Mouse (Mus musculus) cerebellum, adult 11-12 months (tissue): ENCODE measurements around the gene Cecr2.

Experiments
- DNase-seq: peaks from one replicate; pipeline ENCODE4 v3.0.0; 2022

Cecr2 gene

DNA sequence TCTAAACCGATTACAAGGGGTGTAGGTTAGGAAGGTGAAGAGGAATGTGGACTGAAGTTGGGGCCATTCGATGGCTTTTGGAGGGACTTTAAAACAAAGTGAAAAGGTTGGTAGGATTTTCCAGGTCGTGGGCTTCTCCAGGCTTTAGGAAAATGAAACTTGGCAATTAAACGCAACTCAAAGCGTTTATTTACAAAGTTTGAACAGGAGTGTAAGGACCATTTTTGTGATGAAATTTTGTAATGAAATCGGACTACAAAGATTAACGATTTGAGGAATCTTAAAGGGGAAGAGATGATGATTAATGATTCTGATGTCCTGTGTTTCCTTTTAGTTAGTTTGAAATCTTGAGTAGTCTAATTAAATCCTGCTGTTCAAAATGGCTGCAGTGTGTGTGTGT, 1.7 kb downstream of the Cecr2 start:
- DNase-seq, result no peak

DNA sequence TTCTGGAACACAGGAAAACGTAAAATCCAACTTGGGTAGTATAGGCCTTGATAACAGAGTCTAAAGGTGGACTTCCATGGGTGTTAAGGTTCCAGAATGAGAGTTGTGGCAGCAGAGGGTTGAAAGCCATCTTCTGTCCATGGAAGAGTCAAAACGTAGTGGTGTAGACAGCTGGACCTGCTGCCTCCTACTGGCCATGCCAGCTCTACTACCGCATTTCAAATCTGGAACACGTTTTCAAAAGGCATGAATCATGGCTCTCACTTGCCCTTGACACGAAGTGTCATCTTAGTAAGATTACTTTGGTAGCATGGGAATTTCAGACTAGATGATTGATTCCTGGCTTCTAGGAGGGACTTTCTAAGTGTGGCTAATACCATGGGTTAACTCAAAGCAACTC, 8.0 kb downstream of the Cecr2 start:
- no peak for DNase-seq

DNA sequence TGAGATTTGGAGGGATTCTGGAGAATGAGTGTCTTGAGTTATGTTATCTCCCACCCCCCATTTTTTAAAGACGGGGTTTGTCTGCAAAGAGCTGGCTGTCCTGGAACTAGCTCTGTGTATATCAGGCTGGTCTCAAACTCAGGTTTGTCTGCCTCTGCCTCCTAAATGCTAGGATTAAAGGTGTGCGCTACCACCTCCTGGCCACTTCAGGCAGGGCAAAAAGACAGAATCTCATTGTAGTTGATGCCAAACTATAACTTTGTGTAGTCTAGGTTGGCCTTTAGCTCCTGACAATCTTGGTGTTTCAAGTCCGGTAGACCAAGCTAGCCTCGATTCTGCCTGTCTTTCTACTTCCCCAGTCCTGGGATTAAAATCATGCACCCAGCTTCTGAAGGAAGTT, 8.7 kb downstream of the Cecr2 start:
- no peak for DNase-seq

DNA sequence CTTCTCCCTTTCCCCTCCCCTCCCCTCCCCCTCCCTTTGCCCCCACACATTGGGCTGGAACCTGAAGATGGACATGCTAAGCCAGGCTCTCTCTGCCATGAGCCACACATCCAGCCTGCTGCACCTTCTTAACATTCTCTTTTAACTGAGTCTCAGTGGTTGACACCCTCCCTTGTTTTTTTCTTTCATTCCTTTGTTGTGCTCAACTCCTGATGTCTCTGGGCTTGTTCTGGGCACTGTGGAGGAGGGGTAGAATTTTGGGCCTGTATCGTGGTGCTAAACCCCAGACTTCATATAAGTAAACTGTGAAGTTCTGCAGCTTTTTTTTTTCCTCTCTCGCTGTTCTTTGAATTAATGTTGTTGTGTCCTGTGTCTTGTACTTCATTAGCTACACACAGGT, 9.8 kb downstream of the Cecr2 start:
- DNase-seq, result no peak

DNA sequence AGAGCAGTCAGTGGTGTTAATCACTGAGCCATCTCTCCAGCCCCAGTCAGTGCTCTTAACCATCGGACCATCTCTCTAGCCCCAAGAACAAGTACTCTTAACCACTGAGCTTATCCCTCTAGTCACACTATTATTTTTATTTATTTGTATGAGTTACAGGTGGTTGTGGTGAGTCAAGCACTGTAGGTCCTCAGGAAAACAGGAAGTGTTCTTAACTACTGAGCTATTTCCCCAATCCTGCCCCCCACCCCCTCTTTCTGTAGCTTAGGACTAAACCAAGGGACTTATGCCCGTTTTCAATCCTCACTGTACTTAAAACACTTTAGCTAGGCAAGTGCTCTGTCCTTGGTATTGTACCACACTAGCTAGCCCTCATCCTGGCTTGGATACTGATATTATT, 17.2 kb downstream of the Cecr2 start:
- DNase-seq, result no peak

DNA sequence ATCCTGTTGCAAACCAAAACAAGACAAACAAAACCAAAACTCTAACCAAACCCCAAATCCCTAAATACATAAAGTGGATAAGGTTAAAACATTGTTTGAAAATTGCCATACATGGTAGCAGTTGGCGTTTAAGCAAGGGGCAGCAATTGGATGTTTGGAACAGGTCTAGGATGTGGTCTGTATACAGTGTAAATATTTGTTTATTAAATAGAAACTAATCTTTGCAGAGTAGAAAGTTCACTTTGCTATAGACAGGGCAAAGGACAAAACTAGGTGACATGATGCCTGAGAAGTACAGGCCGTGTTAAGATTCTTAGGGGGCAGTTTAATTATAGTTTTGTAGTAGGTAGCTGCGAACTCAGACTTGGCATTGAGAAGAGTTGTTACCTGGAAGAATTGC, 18.6 kb downstream of the Cecr2 start:
- DNase-seq, result no peak

DNA sequence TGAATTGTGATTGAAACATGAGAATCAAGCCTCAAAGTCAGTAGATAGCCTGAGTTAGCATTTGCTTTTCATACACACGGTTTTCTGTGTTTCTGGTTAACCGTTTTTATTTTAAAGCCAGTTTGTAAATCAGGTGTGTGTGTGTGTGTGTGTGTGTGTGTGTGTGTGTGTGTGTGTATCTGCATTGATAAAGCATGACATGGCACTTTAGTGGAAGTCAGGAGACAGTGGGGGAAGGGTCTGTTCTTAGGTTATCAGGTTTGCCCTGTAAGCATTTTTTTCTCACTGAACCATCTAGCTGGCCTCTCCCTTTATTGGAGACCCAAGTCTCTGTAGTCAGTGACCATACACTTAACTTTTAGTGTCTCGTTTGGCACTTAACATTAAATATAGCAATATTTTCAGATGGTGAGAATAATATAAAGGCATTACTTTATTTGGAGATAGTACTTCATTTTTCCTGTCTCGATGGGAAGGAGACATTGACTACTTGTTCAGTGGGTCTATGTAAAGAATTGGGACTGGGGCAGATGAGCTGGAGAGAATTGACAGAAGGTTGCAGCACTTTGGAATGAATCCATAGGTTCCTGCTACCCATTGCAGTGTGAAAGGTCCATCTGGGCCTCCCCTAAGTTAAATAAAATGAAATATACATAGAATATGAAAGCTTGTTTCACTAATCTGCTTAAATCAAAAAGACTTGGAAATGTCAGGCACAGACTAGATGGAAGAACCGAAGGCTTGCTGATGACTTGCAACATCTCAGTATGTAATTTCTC, 20.9 kb downstream of the Cecr2 start:
- DNase-seq, result peak; percentile 20

DNA sequence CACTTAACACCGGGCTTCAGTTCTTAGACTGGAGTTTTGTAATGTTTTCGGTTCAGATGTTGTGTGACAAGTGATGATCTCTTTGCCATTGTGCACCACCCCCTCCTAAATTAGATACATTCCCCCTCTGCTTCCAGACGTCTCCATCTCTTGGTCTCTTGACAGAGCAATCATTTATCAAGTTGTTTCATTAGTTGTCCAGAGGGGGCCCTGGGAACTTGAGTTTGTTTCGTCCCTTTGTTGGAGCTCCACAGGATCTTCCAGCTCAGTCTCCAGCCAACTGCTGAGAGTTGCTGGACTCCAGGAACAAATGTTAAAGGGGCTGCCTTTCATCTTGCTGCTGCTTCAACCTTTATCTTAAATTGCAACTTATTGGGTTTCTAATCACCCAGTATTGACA, 34.1 kb downstream of the Cecr2 start:
- DNase-seq, result no peak

DNA sequence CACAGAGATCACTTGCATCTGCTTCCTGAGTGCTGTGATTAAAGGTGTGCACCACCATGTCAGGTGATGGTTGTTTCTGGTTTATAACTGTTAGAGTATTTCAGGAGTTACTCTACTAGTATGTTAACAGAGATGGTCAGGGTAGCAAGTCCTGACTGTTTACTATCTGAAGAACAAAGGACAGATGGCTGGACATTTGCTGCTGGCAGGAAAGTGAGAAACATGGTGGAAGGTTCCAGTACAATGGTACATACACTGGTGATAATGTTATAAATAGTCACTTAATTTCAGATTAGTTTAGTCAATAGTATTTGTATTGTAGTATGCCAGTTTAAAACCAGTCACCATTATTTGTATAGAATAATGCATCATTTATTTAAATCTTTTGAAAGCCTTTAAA, 38.2 kb downstream of the Cecr2 start:
- DNase-seq, result peak; percentile 17

DNA sequence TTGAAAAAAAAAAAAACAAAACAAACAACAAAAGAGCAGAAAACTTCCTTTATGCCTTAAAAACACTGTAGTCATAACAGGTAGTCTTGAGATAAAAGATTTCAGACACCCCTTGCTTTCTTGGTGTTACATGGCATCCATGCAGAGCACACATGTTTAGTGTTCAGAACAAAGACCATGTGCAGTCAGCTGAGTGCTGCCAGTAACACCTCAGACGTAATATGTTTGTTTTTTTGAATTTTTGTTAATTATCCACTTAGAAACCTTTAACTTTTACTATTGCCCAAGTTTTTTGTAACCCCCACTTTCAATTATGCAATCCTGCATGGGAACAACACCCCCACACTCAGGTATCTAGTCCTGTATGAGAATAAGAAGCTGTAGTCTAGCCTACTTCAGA, 42.6 kb downstream of the Cecr2 start:
- no peak for DNase-seq

DNA sequence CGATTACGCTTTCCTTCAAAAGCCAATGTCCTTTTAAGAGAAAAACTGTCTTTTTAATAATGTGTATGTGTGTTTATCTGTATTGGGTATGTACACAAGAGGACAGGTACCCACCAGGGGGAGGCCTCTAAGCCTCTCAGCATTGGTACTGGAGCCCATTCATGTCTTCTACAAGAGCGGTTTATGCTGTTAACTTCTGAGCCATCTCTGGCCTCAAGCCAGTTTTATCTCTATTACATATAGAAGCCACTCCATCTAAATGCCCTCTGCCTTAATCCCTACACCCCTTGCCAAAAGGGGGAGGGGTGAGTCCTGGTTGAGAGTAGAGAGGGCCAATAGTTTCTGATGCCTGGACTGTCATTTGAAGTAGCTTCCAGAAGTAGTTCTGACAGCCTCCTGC, 48.6 kb downstream of the Cecr2 start:
- no peak for DNase-seq

DNA sequence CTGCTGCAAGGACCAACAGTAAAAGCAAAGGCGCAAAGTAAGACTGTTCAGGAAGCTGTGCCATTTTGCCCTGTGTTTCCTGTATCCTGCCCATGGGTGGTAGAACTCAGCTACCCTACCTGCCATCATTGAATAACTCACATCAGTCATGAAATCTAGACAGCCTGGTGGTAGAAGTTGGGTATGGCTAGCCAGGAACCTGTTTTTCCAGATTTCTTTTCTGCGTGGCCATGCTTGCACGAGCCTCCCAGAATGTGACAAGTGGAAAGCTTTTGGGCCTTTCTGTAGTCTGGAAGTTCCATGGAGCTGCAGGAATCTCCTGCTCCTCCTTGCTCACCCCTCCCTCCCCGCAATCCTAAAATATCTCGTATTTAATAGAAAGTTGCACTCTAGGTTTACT, 49.1 kb downstream of the Cecr2 start:
- no peak for DNase-seq

DNA sequence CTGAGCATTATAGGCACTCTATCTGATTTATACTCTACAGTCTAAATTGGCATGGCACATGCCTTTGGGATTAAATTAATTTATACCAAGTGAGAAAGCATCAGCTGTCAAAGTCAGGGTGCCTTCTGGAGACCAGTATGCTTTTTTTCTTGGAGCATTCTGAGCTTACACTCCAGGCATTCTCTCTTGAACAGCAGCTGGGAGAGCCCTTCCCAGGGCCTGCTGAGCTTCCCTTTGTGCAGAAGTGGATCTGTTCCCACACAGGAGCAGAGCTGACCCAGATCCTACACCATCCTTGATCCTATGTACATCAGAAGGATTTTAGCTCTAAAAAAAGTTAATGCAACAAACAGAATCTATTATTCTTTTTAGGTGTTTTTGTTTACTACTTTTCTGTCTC, 49.7 kb downstream of the Cecr2 start:
- peak; percentile 14 for DNase-seq

DNA sequence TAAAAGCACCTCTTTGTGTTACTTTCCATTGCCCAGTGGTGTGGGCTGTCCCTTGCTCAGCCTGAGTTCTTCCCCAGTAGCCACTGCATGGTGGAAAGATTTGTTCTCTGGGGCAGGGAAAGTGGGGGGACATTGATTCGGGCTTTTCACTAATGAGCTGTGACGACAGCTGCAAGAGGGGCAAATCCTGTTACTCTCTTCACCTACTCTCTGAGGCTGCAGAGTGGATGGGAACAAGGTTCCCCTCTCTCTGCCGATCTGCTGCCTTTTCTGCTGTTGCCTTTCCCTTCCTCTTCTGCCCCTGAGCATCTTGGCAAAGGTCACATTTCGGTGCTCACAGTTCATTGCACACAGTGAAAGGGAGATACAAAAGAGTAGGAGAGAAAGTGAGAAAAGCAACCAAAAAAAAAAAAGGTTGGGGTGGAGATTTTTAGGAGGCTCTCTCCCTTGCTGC, 50.4 kb downstream of the Cecr2 start:
- DNase-seq, result no peak

DNA sequence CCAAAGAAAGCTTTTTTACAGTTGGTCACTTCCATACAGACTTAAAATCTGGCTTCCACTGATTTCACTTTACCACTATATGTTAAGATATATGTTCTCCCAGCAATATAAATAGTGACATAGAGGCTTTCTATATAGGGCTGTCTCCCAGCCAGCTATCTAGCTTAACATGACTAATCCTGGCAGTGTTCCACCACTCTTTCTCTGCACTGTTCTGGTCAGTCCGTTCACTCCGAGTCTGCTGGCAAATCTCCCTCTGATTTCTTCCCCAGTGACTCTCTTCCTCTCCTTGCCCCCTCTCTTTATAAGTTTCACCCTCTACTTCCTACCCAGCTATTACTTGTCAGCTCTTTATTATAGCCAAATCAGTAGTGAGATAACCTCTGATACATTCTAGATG, 59.8 kb downstream of the Cecr2 start:
- no peak for DNase-seq

DNA sequence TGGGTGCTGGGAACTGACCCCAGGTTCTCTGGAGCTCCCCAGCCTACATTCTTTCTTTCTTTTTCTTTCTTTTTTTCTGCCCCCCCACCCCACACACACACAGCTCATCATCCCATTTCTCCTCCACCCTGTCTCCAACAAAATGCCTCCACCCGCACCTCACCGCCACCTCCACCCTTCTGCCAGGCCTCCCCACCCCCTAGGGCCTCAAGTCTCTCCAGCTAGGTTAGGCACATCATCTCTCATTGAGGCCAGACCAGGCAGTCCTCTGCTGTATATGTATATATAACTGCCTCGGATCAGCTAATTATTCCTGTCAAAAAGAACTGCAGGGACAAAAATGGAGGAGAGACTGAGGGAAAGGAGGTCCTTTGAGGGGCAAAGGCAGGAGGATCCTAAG, 69.8 kb downstream of the Cecr2 start:
- DNase-seq, result no peak

DNA sequence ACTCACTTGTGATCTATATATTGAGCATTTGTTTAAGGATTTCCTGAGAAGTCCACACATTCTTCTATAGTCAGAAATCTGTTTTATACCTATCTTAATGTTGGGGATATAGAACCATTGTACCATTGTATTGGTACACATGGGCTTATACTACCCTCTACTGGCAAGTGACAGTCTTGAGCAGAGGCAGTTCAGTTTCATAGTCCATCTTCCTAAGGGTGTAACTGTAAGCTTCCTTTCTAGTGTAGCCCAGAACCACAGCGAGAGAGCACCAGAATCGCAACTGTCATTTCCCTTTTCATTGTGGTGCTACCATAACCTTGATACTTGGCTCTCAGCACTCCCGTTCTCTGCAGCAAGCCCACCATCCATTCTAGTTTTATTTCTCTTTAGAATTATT, 70.4 kb downstream of the Cecr2 start:
- peak; percentile 17 for DNase-seq

DNA sequence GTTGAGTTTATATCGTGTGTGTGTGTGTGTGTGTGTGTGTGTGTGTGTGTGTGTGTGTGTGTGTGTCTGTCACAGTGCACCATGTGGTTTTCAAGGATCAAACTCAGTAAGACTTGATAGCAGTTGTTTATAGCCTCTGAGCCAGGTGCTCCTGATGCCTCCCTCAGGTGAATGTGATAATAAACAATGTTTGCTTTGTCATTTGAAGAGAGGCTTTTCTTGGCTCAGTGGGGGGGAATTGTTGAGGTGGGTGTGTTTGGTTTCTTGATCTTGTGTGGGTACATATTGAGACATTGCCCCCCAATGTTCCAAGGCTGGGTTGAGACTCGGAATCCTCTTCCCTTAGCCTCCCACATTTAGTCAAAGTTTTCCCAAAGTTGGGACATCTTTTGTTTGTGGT, 77.0 kb downstream of the Cecr2 start:
- no peak for DNase-seq

DNA sequence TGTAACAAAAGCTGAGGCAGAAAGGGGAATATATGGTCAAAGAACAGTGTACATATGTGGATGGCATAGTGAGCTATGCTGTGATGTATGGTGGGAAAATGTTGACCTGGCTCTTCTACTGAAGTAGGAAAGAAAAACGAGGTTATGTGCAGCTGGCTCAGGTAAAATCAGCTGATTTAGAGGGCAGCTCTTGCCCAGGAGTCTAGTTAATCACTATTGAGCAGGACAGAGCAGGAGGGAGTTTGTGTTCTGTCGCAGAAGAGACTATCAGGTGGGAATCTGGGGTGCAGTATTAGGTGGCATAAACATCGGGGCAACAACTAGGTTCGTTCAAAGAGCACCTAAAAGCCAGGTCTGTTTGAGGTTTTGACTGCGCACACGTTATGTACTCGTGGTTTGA, 78.1 kb downstream of the Cecr2 start:
- DNase-seq, result no peak

DNA sequence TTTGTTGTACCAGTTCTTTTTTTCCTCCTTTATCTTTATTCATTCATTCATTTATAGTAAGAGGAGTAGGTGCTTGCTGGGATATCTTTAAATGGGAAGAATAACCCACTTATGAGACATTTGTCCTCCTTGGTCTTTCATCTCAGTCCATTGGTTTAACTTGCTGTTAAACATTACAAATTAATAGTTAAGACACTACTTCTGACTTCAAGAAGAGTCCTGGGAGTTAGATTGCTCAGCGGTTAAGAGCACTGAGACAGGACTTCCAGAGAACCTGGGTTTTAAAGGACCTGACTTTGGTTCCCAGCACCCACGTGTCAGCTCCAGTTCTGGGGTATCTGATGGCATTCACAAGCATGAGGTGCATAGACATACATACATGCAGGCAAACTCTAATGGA, 80.2 kb downstream of the Cecr2 start:
- DNase-seq, result no peak

DNA sequence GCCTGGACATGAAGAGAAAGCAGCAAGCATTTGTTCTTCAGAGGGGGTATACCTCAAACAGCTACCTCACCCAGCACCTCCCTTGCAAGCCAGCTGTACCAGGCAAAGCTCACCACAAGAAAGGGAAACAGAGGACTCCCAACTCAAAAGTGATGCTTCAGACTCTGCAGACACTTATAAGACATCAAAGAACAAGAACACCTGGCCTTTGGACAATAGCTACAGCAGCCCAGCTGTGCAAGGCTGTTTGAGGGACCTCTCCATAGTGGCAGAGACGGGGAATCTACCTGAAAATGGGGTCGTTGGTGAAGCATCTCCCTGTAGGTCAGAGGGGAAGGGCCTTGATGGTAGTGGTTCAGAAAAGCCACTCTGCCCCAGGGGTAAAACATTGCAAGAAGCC, 95.0 kb downstream of the Cecr2 start:
- DNase-seq, result no peak

DNA sequence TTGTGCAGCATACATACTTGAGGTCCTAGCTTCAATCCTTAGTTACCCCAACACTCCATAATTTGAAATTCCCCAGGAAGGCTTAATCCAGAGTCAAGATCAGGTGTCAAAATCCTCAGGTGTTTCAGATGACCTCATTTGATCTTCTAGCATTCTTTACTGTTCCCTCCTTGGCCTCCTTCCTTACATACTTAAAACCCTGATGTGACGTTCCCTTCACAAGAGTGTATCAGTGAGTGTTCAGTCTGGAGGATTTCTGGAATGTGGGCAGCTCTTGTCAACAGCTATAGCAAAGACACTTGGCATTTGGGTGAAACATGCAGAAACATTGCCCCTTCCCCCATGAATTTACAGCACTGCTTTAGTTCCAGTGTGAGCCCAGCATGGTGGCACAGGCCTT, 103.8 kb downstream of the Cecr2 start:
- no peak for DNase-seq

DNA sequence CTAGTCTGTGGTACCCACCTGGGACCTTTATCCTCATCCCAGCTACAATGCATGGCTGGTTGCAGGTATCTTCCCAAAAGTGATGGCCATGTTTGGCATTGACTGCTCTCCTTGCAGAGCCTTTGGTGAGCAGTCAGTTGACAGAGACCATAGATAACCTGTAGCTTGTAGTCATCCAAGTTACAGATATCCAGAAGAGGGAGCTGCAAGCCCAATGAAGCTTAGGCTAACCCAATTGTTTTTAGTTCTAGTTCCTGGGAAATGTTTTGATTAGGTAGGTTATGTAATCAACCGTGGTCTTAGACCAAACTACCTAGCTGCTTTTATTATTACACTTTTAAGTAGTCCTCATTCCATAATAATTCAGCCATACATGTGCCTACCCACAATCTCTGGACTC, 105.2 kb downstream of the Cecr2 start:
- DNase-seq, result no peak

DNA sequence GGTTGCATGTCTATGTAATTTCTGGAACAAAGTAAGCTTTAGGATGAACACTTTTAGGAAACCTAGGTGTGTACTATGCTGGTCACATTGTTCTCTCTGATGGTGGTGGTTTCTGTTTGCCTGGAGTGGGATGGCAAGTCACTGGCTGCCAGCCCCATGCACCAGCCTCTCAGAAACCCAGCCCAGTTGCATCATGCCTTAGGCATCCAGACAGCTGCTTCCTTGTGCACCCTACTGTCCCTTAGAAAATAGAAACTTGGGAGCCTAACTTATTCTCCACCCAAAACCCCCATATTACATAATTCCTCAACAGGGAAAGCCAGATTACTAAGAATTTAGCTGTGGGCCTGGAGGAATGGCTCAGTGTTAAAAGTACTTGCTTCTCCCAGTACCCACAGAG, 105.9 kb downstream of the Cecr2 start:
- DNase-seq, result no peak

DNA sequence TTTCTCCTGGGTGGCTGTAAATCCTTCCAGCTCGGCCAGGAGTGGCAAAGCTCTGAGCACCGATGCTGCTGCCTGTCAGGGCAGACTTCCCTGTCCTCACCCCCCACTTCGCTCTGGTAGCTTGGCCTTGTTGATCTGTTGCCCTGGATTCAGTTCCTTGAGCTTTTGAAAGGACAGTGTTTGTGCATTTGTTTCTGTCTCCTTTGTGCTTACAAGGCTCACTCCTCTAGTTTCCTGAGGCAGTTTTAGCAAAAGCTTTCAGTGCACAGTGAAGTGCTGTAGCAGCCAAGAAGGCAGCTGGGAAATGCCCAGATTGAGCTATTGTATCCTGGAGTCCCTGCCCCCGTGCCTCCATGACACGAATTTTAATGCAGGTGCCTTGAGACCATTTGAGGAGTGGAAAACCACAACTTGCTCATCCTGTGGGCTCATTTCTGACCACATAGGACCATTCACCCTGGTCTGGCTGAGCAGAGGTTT, 107.0 kb downstream of the Cecr2 start, which contains the start of gene Slc25a18:
Gene Slc25a18, plus strand, starts transcription at position 430 of the 480 bp plus-strand sequence.
- DNase-seq, result peak; percentile 22
